Mouse (Mus musculus) gastrocnemius, postnatal 36 days (tissue): ENCODE results near the gene Ssxb8. TPM values are rescaled to one million over a fixed set of nuclear protein-coding genes. Genes with fewer than 3 reads are reported as not detected.
"Not testable (repeated sequence)": the region's sequence is repeated elsewhere in the genome, so short reads cannot be mapped to it uniquely, and the experiment has no call there.

Experiments used
- DNase-seq, 2 experiments: peaks; one replicate each; pipeline ENCODE4 v3.0.0; 2022
- intact Hi-C: fragments of 180-260 bp; cut with DNase I; formaldehyde crosslinking; loops from one replicate; pipeline ENCODE4 v1.15.1; 2025
- long read RNA-seq, 2 experiments: library from polyadenylated mRNA; stranded (forward); transcript quantifications; one replicate each; pipeline ENCODE4 v2.0.0; 2021
- total RNA-seq, 2 experiments: library from RNA; stranded (reverse); gene quantifications; 2 replicates each; pipeline ENCODE4 v1.2.3; 2021

Gene Ssxb8
- total RNA-seq = not detected
- long read RNA-seq, experiment 1 = 0 reads
- long read RNA-seq, experiment 2 = 0 reads

GRCm38 (mm10) chrX:8690744-8691143 lies at the start of gene Ssxb8:
Gene Ssxb8 (minus strand): TSS chrX:8690844.
- DNase-seq, intact Hi-C loops: not testable (repeated sequence)

GRCm38 (mm10) chrX:8732907-8733306 lies 42.3 kb upstream of the Ssxb8 start:
- no peak for DNase-seq
- intact Hi-C loops = no loop called here

GRCm38 (mm10) chrX:8663085-8663484 lies 27.6 kb downstream of the Ssxb8 start:
- no peak for DNase-seq
- intact Hi-C loops = no loop called here

Other genes starting within 250 kb of the Ssxb8 start
- not detected for gene Ssxb2, start 229.1 kb downstream of the Ssxb8 start, total RNA-seq
- gene Gm14459, start 165.9 kb downstream of the Ssxb8 start, total RNA-seq = not detected
- not detected for gene Ssxb6, start 142.6 kb downstream of the Ssxb8 start, total RNA-seq
- not detected for gene Ssxb3, start 99.0 kb downstream of the Ssxb8 start, total RNA-seq
- gene Ssx9, start 57.6 kb upstream of the Ssxb8 start, total RNA-seq = not detected
- not detected for gene Ssxb5, start 112.8 kb upstream of the Ssxb8 start, total RNA-seq
- gene Gm6592, start 153.2 kb upstream of the Ssxb8 start, total RNA-seq = not detected
- not detected for gene Gm5751, start 183.4 kb upstream of the Ssxb8 start, total RNA-seq
- under 1 TPM; 0.36 to 0.42 TPM for gene B630019K06Rik, start 201.5 kb upstream of the Ssxb8 start, total RNA-seq